Mouse (Mus musculus): ENCODE data around the gene Gria1. TPM values are rescaled to one million over a fixed set of nuclear protein-coding genes. Genes with fewer than 3 reads are reported as not detected.

Gria1 gene
- polyA plus RNA-seq, 1 experiment from 2014 or later = 1.8 TPM

DNA sequence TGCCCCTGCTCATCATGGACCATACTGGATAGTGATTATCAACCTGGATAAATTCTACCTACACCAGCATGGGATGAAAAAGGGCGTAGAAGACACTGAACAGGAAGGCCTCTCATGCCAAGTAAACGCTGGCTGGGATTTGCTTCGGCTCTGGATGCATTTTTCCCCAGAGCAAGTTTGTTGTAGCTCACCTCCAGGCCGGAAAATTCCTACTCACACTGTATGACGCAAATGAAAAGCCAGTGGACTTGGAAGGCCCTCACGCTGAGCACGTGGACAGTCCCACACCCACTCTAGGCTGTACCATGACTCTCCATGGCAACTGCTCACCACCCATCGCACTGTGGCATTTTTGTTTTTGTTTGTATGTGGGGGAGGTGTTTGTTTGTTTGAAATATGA is 28.1 kb downstream of the Gria1 start:
- H3K4me3 ChIP-seq (ENCODE audit: low read depth, low read length) = no peak overlapping the region
- H3K27me3 ChIP-seq (ENCODE audit: control insufficient read depth, insufficient read depth, low read length) = no peaks in the 10 kb centered on the region
- no peaks in the 10 kb centered on the region for H3K4me1 ChIP-seq (ENCODE audit: control insufficient read depth, insufficient read depth, low read length)
- ATAC-seq (ENCODE audit: low FRiP score) = no peak
- peak; percentile 54 for DNase-seq (ENCODE audit: low spot score, missing footprints)
- 88% methylated on average over 8 of the region's 8 CpGs for WGBS
- no peak overlapping the region for H3K27ac ChIP-seq (ENCODE audit: low read depth, low read length)
- H3K9me3 ChIP-seq (ENCODE audit: control insufficient read depth, low read length) = no peaks in the 10 kb centered on the region
- H3K36me3 ChIP-seq (ENCODE audit: control insufficient read depth, insufficient read depth, low read length) = no peaks in the 10 kb centered on the region
- no peak overlapping the region for H3K9ac ChIP-seq (ENCODE audit: low read length)
- H3K4me2 ChIP-seq = no peak overlapping the region

DNA sequence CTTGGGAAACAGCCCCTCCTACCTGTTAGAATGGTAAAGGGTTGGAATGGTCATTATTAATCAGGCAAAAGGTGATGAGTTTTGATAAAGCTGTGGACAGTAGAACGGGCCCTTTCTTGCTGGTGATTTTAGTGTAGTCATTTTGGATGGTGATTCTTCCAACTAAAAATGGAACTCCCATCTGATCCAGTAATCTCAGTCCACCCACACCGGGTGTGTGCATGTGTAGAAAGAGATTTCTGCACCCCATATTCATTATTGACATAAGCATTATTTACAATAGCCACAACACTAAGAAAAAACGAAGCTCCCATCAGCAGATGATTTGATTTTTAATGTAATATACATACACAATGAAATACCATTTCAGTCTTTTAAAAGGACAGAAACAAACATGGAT is 30.9 kb downstream of the Gria1 start:
- Histone ChIP-seq H3K27me3 (ENCODE audit: control insufficient read depth, insufficient read depth, low read length) (no peaks in the 10 kb centered on the region), H3K36me3 (ENCODE audit: control insufficient read depth, insufficient read depth, low read length) (no peaks in the 10 kb centered on the region), H3K4me3 (ENCODE audit: low read depth, low read length) (no peak overlapping the region), H3K4me2 (no peak overlapping the region), H3K9me3 (ENCODE audit: control insufficient read depth, low read length) (no peaks in the 10 kb centered on the region), H3K9ac (ENCODE audit: low read length) (no peak overlapping the region), H3K27ac (ENCODE audit: low read depth, low read length) (no peak overlapping the region), H3K4me1 (ENCODE audit: control insufficient read depth, insufficient read depth, low read length) (no peaks in the 10 kb centered on the region)
- 86% methylated on average over 3 of the region's 3 CpGs for WGBS
- ATAC-seq (ENCODE audit: low FRiP score) (no peak), DNase-seq (ENCODE audit: low spot score, missing footprints) (no peak)

DNA sequence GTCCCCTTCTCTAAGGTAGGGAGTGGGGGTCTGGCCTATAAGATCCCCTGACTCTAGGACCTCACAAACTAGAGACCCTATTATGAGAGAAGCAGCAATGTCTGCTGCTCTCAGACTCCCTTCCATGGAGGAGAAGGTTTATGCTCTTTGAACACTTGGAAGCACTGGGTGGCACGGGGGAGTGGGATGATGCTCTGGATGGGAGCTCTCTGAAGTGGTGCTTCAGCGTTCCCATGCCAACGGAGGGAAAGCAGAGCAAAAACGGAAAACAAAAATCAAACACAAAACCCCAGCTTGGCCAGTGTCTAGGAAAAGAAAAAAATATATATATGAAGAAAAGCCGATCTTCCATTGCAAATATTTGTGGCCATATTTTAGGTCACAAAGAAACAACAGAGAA is 33.0 kb downstream of the Gria1 start:
- Histone ChIP-seq H3K4me2 (no peak overlapping the region), H3K9me3 (ENCODE audit: control insufficient read depth, low read length) (no peaks in the 10 kb centered on the region), H3K9ac (ENCODE audit: low read length) (no peak overlapping the region), H3K36me3 (ENCODE audit: control insufficient read depth, insufficient read depth, low read length) (no peaks in the 10 kb centered on the region), H3K27me3 (ENCODE audit: control insufficient read depth, insufficient read depth, low read length) (no peaks in the 10 kb centered on the region), H3K27ac (ENCODE audit: low read depth, low read length) (no peak overlapping the region), H3K4me3 (ENCODE audit: low read depth, low read length) (no peak overlapping the region), H3K4me1 (ENCODE audit: control insufficient read depth, insufficient read depth, low read length) (no peaks in the 10 kb centered on the region)
- DNase-seq (ENCODE audit: low spot score, missing footprints) = no peak
- WGBS = 62% methylated on average over 5 of the region's 5 CpGs
- no peak for ATAC-seq (ENCODE audit: low FRiP score)

DNA sequence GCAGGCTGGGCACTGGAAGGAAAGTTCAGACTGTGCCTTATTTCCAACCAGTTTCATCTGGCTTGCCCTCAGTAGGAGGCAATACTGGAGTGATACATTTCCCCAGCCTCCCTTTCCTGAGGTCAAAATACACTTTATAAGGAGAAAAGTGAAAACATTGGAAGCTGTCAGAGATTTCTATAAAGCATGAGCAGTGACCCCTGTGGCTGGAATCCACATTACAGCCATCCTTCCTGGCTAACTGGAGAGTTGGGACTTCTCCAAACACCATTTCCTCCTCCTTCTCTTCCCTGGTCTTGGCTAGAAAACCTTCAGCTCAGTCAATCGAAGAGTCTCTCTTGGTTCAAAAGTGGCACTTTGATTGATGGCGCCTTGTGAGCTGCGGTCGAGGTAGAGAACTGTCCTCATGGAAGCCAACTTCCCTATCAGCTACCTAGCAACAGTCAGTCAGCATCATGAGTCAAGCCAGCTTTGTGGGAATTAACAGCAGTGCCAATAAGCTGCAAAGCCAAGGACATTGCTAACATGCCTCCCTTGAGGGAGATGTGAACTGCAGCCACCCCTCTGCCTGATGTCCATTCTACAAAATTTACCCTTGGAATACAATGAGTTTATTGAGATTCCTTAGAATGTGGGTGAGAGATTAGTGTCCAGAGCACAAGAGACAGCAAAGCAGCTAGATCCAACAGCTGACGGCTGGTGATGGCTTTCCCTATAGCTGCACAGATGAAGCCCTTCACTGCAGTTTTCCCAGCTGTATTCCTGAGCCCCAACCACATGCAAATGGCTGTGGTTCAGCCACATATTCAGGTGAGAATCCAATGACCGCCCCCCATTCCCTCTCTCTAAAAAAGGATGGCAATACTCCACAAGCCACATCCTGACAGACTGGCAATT is 40.7 kb downstream of the Gria1 start:
- WGBS = 80% methylated on average over 6 of the region's 6 CpGs
- ATAC-seq (ENCODE audit: low FRiP score) = no peak

DNA sequence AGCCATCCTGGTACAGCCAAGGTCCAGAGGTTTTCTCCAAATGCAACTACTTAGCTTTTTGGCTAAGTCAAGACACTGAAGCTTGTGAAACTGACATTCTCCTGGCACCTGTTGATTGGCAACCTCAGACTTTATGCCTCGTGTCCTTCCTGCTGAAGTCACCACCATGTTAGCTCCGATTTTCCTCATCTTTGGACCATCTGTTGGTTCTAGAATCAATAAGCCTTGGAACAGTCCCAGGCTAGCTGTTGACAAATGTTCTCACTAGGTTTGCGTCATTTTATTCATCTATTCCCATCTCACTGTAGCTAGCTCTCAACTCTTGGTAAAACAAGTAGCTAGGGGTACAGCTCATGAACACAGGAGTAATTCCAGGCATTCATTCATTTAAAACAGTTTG is 51.3 kb downstream of the Gria1 start:
- H3K9me3 ChIP-seq (ENCODE audit: control insufficient read depth, low read length) = no peaks in the 10 kb centered on the region

More for the DNA sequence above, 40.7 kb downstream of the Gria1 start:
- no peak overlapping the region for H3K4me3 ChIP-seq (ENCODE audit: low read depth, low read length)
- no peak overlapping the region for H3K4me2 ChIP-seq
- H3K36me3 ChIP-seq (ENCODE audit: control insufficient read depth, insufficient read depth, low read length) = no peaks in the 10 kb centered on the region
- H3K27me3 ChIP-seq (ENCODE audit: control insufficient read depth, insufficient read depth, low read length) = no peaks in the 10 kb centered on the region
- H3K9me3 ChIP-seq (ENCODE audit: control insufficient read depth, low read length) = no peaks in the 10 kb centered on the region
- no peak overlapping the region for H3K9ac ChIP-seq (ENCODE audit: low read length)
- DNase-seq (ENCODE audit: low spot score, missing footprints) = no peak
- H3K4me1 ChIP-seq (ENCODE audit: control insufficient read depth, insufficient read depth, low read length) = no peaks in the 10 kb centered on the region
- H3K27ac ChIP-seq (ENCODE audit: low read depth, low read length) = no peak overlapping the region

DNA sequence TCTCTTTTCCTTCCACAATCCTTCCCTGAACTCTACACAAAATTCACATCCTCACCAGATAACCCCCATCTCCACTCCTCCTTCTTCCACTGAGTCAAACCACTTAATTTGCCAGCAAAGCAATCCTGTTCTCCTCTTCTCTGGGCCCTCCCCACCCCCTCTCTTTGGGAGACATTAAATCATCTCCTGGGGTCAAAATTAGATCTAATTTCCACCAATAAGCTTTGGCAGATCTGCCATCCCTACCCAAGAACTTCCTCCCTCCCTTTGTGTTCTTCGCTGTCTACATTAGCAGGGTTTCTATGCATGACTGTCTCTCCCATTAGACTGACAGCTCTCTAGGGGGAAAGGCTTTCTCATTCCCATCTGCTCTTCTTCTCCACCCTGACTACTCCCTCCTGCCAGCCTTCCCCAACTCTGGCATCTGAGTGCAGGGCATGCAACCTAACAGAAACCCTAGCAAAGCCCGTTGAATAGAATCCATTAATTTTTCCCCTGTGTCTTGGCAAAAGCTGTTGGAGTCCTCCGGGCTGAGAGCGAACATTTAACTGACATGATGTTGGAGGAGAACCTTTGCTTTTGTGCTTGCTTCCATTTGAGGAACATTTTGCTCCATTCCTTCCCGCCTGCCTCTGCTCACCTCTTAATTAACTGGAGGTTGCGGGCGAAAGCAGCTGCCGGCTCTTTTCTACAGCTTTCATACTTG is 59.2 kb downstream of the Gria1 start:
- ATAC-seq (ENCODE audit: low FRiP score) = no peak
- no peak overlapping the region for H3K27ac ChIP-seq (ENCODE audit: low read depth, low read length)

More for the DNA sequence above, 51.3 kb downstream of the Gria1 start:
- peak; percentile 33 for DNase-seq (ENCODE audit: low spot score, missing footprints)
- H3K27ac ChIP-seq (ENCODE audit: low read depth, low read length) = no peak overlapping the region
- WGBS = 84% methylated on average over 3 of the region's 3 CpGs
- no peaks in the 10 kb centered on the region for H3K4me1 ChIP-seq (ENCODE audit: control insufficient read depth, insufficient read depth, low read length)
- H3K27me3 ChIP-seq (ENCODE audit: control insufficient read depth, insufficient read depth, low read length) = no peaks in the 10 kb centered on the region
- H3K4me2 ChIP-seq = no peak overlapping the region
- no peak for ATAC-seq (ENCODE audit: low FRiP score)
- no peaks in the 10 kb centered on the region for H3K36me3 ChIP-seq (ENCODE audit: control insufficient read depth, insufficient read depth, low read length)
- no peak overlapping the region for H3K9ac ChIP-seq (ENCODE audit: low read length)
- no peak overlapping the region for H3K4me3 ChIP-seq (ENCODE audit: low read depth, low read length)

DNA sequence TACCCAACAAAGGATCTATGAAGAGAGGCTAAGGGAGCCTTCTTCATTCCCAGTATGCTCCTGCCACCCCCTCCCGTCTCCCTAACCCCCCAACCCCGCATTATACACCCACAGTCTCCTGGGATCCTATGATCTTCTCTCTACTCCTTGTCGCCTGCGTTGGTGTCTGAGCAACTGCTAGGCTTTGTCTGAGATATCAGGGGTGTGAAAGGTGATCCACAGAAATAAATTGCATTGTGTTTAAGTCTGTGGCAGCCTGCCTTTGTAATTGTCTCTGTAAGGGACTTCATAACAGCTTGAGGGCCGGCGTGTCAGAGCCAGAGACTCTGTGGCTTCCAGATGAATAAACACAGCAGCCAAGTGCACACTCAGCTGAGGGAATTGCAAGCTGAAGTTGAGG is 61.0 kb downstream of the Gria1 start:
- WGBS = 69% methylated on average over 6 of the region's 6 CpGs
- ATAC-seq (ENCODE audit: low FRiP score) (no peak), DNase-seq (ENCODE audit: low spot score, missing footprints) (peak; percentile 69)
- Histone ChIP-seq H3K27ac (ENCODE audit: low read depth, low read length) (no peak overlapping the region), H3K4me1 (ENCODE audit: control insufficient read depth, insufficient read depth, low read length) (peaks cover 2% of the 10 kb centered on the region), H3K27me3 (ENCODE audit: control insufficient read depth, insufficient read depth, low read length) (no peaks in the 10 kb centered on the region), H3K9ac (ENCODE audit: low read length) (no peak overlapping the region), H3K4me3 (ENCODE audit: low read depth, low read length) (no peak overlapping the region), H3K4me2 (no peak overlapping the region), H3K9me3 (ENCODE audit: control insufficient read depth, low read length) (no peaks in the 10 kb centered on the region), H3K36me3 (ENCODE audit: control insufficient read depth, insufficient read depth, low read length) (no peaks in the 10 kb centered on the region)

More for the DNA sequence above, 59.2 kb downstream of the Gria1 start:
- H3K9me3 ChIP-seq (ENCODE audit: control insufficient read depth, low read length) = no peaks in the 10 kb centered on the region
- no peak overlapping the region for H3K4me3 ChIP-seq (ENCODE audit: low read depth, low read length)
- no peak overlapping the region for H3K4me2 ChIP-seq
- H3K4me1 ChIP-seq (ENCODE audit: control insufficient read depth, insufficient read depth, low read length) = peaks cover 2% of the 10 kb centered on the region
- peak; percentile 78 for DNase-seq (ENCODE audit: low spot score, missing footprints)
- H3K9ac ChIP-seq (ENCODE audit: low read length) = no peak overlapping the region
- H3K27me3 ChIP-seq (ENCODE audit: control insufficient read depth, insufficient read depth, low read length) = no peaks in the 10 kb centered on the region
- no peaks in the 10 kb centered on the region for H3K36me3 ChIP-seq (ENCODE audit: control insufficient read depth, insufficient read depth, low read length)
- WGBS = 84% methylated on average over 8 of the region's 8 CpGs

DNA sequence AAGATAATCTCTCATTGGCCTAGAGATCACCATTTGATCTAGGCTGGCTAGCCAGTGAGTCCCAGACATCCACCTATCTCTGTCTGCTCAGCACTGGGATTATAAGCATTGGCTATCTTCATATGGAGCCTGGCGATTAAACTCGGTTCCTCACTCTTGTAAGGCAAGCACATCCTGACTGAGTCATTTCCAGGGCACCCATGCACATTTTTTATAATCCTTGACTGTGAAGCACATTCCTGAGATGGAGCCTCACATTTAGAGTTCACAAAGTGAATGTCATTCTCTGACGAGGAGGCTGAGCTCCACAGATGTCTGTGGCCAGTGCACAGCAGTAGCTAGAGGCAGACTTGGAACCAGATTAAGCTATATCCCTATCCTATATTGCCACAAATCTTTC is 68.2 kb downstream of the Gria1 start:
- no peak overlapping the region for H3K9ac ChIP-seq (ENCODE audit: low read length)
- H3K9me3 ChIP-seq (ENCODE audit: control insufficient read depth, low read length) = no peaks in the 10 kb centered on the region
- H3K4me1 ChIP-seq (ENCODE audit: control insufficient read depth, insufficient read depth, low read length) = no peaks in the 10 kb centered on the region
- no peak overlapping the region for H3K4me3 ChIP-seq (ENCODE audit: low read depth, low read length)
- no peaks in the 10 kb centered on the region for H3K27me3 ChIP-seq (ENCODE audit: control insufficient read depth, insufficient read depth, low read length)
- WGBS = 87% methylated on average over 3 of the region's 3 CpGs
- no peaks in the 10 kb centered on the region for H3K36me3 ChIP-seq (ENCODE audit: control insufficient read depth, insufficient read depth, low read length)
- no peak for ATAC-seq (ENCODE audit: low FRiP score)
- DNase-seq (ENCODE audit: low spot score, missing footprints) = no peak
- H3K4me2 ChIP-seq = no peak overlapping the region
- no peak overlapping the region for H3K27ac ChIP-seq (ENCODE audit: low read depth, low read length)

DNA sequence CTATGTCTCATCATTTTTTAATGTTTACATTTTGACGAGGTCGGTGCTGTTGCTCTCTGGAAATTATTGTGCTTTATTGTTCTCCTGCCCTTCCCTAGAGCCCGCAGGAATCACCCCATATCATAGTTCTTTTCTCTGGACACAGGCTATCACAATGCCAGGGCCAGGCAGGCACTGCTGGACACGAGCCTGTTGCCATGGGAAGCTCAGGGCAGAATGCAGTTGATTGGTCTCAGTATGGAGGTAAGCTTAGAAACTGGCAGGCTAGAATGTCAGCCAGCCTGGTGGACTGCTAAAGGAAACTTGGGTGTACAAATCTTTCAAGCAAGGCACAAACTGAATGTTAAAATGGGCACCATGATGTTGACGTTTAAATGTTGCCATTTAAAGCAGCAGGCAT is 78.3 kb downstream of the Gria1 start:
- Histone ChIP-seq H3K27me3 (ENCODE audit: control insufficient read depth, insufficient read depth, low read length) (no peaks in the 10 kb centered on the region), H3K9ac (ENCODE audit: low read length) (no peak overlapping the region), H3K36me3 (ENCODE audit: control insufficient read depth, insufficient read depth, low read length) (no peaks in the 10 kb centered on the region), H3K9me3 (ENCODE audit: control insufficient read depth, low read length) (no peaks in the 10 kb centered on the region), H3K4me1 (ENCODE audit: control insufficient read depth, insufficient read depth, low read length) (no peaks in the 10 kb centered on the region), H3K4me2 (no peak overlapping the region), H3K4me3 (ENCODE audit: low read depth, low read length) (no peak overlapping the region), H3K27ac (ENCODE audit: low read depth, low read length) (no peak overlapping the region)
- DNase-seq (ENCODE audit: low spot score, missing footprints) = no peak
- 58% methylated on average over 5 of the region's 5 CpGs for WGBS
- no peak for ATAC-seq (ENCODE audit: low FRiP score)
